Mouse (Mus musculus) layer of hippocampus, adult 11-12 months (tissue): ENCODE data around the gene Apba2.

Experiments used
- DNase-seq: peaks from one replicate; pipeline ENCODE4 v3.0.0; 2022; ENCODE audit warnings: low spot score

The Apba2 gene

GRCm38 (mm10) chr7:64531297-64531696, 29.8 kb downstream of the Apba2 start:
- DNase-seq, result no peak

GRCm38 (mm10) chr7:64533374-64533773, 31.9 kb downstream of the Apba2 start:
- DNase-seq, result no peak

GRCm38 (mm10) chr7:64535269-64535668, 33.8 kb downstream of the Apba2 start:
- no peak for DNase-seq

GRCm38 (mm10) chr7:64539450-64540148, 38.1 kb downstream of the Apba2 start:
- no peak for DNase-seq

GRCm38 (mm10) chr7:64546801-64547200, 45.3 kb downstream of the Apba2 start:
- DNase-seq, result no peak

- no peak for DNase-seq
Observed at GRCm38 (mm10) chr7:64550856-64551255, 49.4 kb downstream of the Apba2 start.

- no peak for DNase-seq
Observed at GRCm38 (mm10) chr7:64552523-64553190, 51.2 kb downstream of the Apba2 start.

- no peak for DNase-seq
Observed at GRCm38 (mm10) chr7:64561711-64562498, 60.4 kb downstream of the Apba2 start.

GRCm38 (mm10) chr7:64564891-64565571, 63.5 kb downstream of the Apba2 start:
- DNase-seq, result peak; percentile 63

GRCm38 (mm10) chr7:64566371-64567243, 65.1 kb downstream of the Apba2 start:
- no peak for DNase-seq

GRCm38 (mm10) chr7:64568722-64569121, 67.2 kb downstream of the Apba2 start:
- no peak for DNase-seq

- DNase-seq, result no peak
Observed at GRCm38 (mm10) chr7:64569676-64570075, 68.2 kb downstream of the Apba2 start.

GRCm38 (mm10) chr7:64570914-64571313, 69.4 kb downstream of the Apba2 start:
- DNase-seq, result no peak

- no peak for DNase-seq
Observed at GRCm38 (mm10) chr7:64574144-64574543, 72.6 kb downstream of the Apba2 start.

GRCm38 (mm10) chr7:64576519-64576951, 75.0 kb downstream of the Apba2 start:
- no peak for DNase-seq

- DNase-seq, result no peak
Observed at GRCm38 (mm10) chr7:64578176-64578575, 76.7 kb downstream of the Apba2 start.

- no peak for DNase-seq
Observed at GRCm38 (mm10) chr7:64579887-64580286, 78.4 kb downstream of the Apba2 start.

- DNase-seq, result no peak
Observed at GRCm38 (mm10) chr7:64580293-64580692, 78.8 kb downstream of the Apba2 start.

- no peak for DNase-seq
Observed at GRCm38 (mm10) chr7:64582358-64582757, 80.9 kb downstream of the Apba2 start.

- no peak for DNase-seq
Observed at GRCm38 (mm10) chr7:64583670-64584121, 82.2 kb downstream of the Apba2 start.

GRCm38 (mm10) chr7:64586133-64586532, 84.6 kb downstream of the Apba2 start:
- no peak for DNase-seq
